Comparison of ENCODE assay signal across 9 mouse cellular contexts in genomic region chr5:130173012-130173411, GRCm38 (mm10). TPM values are rescaled to one million over a fixed set of nuclear protein-coding genes. Genes with fewer than 3 reads are reported as not detected.
A peak's percentile ranks its signal among the peaks of the same experiment; 100 is the strongest.
DNase-seq lines count a peak whose midpoint lies in the region; ATAC-seq and TF ChIP-seq lines count a peak whose summit lies in the region.
"Had no signal": no experiment of that assay in that cellular context is flagged by ENCODE, and none has a peak within 500 bp of the region (broad histone marks: within the 10 kb centered on the region; RNA-seq: fewer than 3 reads in every experiment).

No protein-coding gene starts in this region.

- no peak for DNase-seq in kidney, adult 2 months
- DNase-seq in kidney, adult 11 months: no peak
- no peak for DNase-seq in embryonic facial prominence, embryonic 10.5 days (ENCODE audit: low spot score)
- DNase-seq in thymus, postnatal 10 days (ENCODE audit: low spot score in 2 of 2): no peak
- DNase-seq in adrenal gland, postnatal 4 days (ENCODE audit: low spot score in 2 of 2): no peak
- DNase-seq in cerebellum, postnatal 14 days: no peak
- DNase-seq: cerebellum, postnatal 10 days had no signal

- ATAC-seq in intestine, embryonic 15.5 days: no peak
- ATAC-seq in midbrain, embryonic 15.5 days (replicated peaks): no peak

- H3K27me3 ChIP-seq in kidney, adult 2 months (replicated peaks; ENCODE audit: control insufficient read depth, insufficient read depth, low read length): no peaks in the 10 kb centered on the region
- no peaks in the 10 kb centered on the region for H3K27me3 ChIP-seq in embryonic facial prominence, embryonic 10.5 days (replicated peaks; ENCODE audit: low read depth, poor library complexity, severe bottlenecking)
- H3K27me3 ChIP-seq in intestine, embryonic 15.5 days (replicated peaks): no peaks in the 10 kb centered on the region
- no peaks in the 10 kb centered on the region for H3K27me3 ChIP-seq in midbrain, embryonic 15.5 days (replicated peaks)

- H3K4me3 ChIP-seq in kidney, adult 2 months (ENCODE audit: insufficient read depth, low read depth, low read length): 0 out of 2 replicates have a peak overlapping the region, but pooled peaks have one; percentile 69
- peak overlapping the region; percentile 96 for H3K4me3 ChIP-seq in embryonic facial prominence, embryonic 10.5 days
- no peak overlapping the region; the same call in 1 of the 2 replicates for H3K4me3 ChIP-seq in intestine, embryonic 15.5 days (replicated peaks)
- peak overlapping the region; percentile 94 for H3K4me3 ChIP-seq in midbrain, embryonic 15.5 days

- no peak for TF ChIP-seq POLR2A in kidney, adult 2 months (IDR thresholded peaks at IDR 0.05; ENCODE audit: low read depth, low read length)

- H3K27ac ChIP-seq in kidney, adult 2 months (ENCODE audit: insufficient read depth, low read depth, low read length): no peak overlapping the region
- no peak overlapping the region for H3K27ac ChIP-seq in embryonic facial prominence, embryonic 10.5 days (replicated peaks)
- H3K27ac ChIP-seq in intestine, embryonic 15.5 days: no peak overlapping the region
- no peak overlapping the region for H3K27ac ChIP-seq in midbrain, embryonic 15.5 days

- peaks cover 15% of the 10 kb centered on the region for H3K4me1 ChIP-seq in kidney, adult 2 months (ENCODE audit: control insufficient read depth, insufficient read depth, low read length)
- H3K4me1 ChIP-seq in embryonic facial prominence, embryonic 10.5 days: peaks cover 30% of the 10 kb centered on the region
- H3K4me1 ChIP-seq in intestine, embryonic 15.5 days (replicated peaks): peaks cover 8% of the 10 kb centered on the region; the same call in 1 of the 2 replicates
- H3K4me1 ChIP-seq in midbrain, embryonic 15.5 days: peaks cover 27% of the 10 kb centered on the region

- WGBS in kidney, adult 2 months: 90% methylated on average over 4 of the region's 4 CpGs
- 90% methylated on average over 4 of the region's 4 CpGs for WGBS in embryonic facial prominence, embryonic 10.5 days
- WGBS in intestine, embryonic 15.5 days: 80% methylated on average over 4 of the region's 4 CpGs
- WGBS in midbrain, embryonic 15.5 days: 96% methylated on average over 4 of the region's 4 CpGs

- H3K4me2 ChIP-seq in intestine, embryonic 15.5 days (replicated peaks): peak overlapping the region; percentile 68
- peak overlapping the region; percentile 76 for H3K4me2 ChIP-seq in midbrain, embryonic 15.5 days

- H3K9me3 ChIP-seq in embryonic facial prominence, embryonic 10.5 days: no peaks in the 10 kb centered on the region
- H3K9me3 ChIP-seq in intestine, embryonic 15.5 days: no peaks in the 10 kb centered on the region
- H3K9me3 ChIP-seq in midbrain, embryonic 15.5 days: no peaks in the 10 kb centered on the region

- no peak for TF ChIP-seq CTCF in kidney, adult 2 months (conservative IDR thresholded peaks at IDR 0.05; ENCODE audit: insufficient read depth, insufficient read length, low read depth, low read length)

- no peaks in the 10 kb centered on the region for H3K36me3 ChIP-seq in kidney, adult 2 months (ENCODE audit: control insufficient read depth, insufficient read depth, low read length)
- H3K36me3 ChIP-seq in embryonic facial prominence, embryonic 10.5 days (replicated peaks): no peaks in the 10 kb centered on the region
- no peaks in the 10 kb centered on the region for H3K36me3 ChIP-seq in intestine, embryonic 15.5 days
- H3K36me3 ChIP-seq in midbrain, embryonic 15.5 days (replicated peaks): no peaks in the 10 kb centered on the region

- H3K9ac ChIP-seq in intestine, embryonic 15.5 days: no peak overlapping the region
- H3K9ac ChIP-seq in midbrain, embryonic 15.5 days: peak overlapping the region; percentile 80; the same call in 1 of the 2 replicates

RNA-seq across cellular contexts. Expression of gene Rabgef1, which starts 1.4 kb away (rescaled TPM):
- polyA plus RNA-seq in kidney, adult 2 months (2012; rRNA removed): 18.4 and 20.9 TPM in 2 replicates
- 26.2 and 27.2 TPM in 2 replicates for polyA plus RNA-seq in embryonic facial prominence, embryonic 10.5 days (2016; fragmentation: Nextera tagmentation; extraction: Ambion mirVana)
- polyA plus RNA-seq in intestine, embryonic 15.5 days (2015; fragmentation: Nextera tagmentation; extraction: Ambion mirVana): 22.3 and 26.8 TPM in 2 replicates
- 41.1 and 46.4 TPM in 2 replicates for polyA plus RNA-seq in midbrain, embryonic 15.5 days (2015; fragmentation: Nextera tagmentation; extraction: Ambion mirVana)
- total RNA-seq in adrenal gland, postnatal 4 days (2021): 10 to 100 TPM; 36.5 to 43.2 TPM

RNA-seq across cellular contexts. Expression of gene Kctd7, which starts 28.4 kb away (rescaled TPM):
- polyA plus RNA-seq in kidney, adult 2 months (2012; rRNA removed): 2.4 and 4.3 TPM in 2 replicates
- polyA plus RNA-seq in embryonic facial prominence, embryonic 10.5 days (2016; fragmentation: Nextera tagmentation; extraction: Ambion mirVana): 4.7 and 5.1 TPM in 2 replicates
- polyA plus RNA-seq in intestine, embryonic 15.5 days (2015; fragmentation: Nextera tagmentation; extraction: Ambion mirVana): 3.8 and 3.9 TPM in 2 replicates
- 18.0 and 19.9 TPM in 2 replicates for polyA plus RNA-seq in midbrain, embryonic 15.5 days (2015; fragmentation: Nextera tagmentation; extraction: Ambion mirVana)
- total RNA-seq in adrenal gland, postnatal 4 days (2021): 1 to 10 TPM; 7.8 to 9.4 TPM

RNA-seq across cellular contexts. Expression of gene Tmem248, which starts 43.9 kb away (rescaled TPM):
- 29.2 and 30.9 TPM in 2 replicates for polyA plus RNA-seq in kidney, adult 2 months (2012; rRNA removed)
- 37.7 and 39.1 TPM in 2 replicates for polyA plus RNA-seq in embryonic facial prominence, embryonic 10.5 days (2016; fragmentation: Nextera tagmentation; extraction: Ambion mirVana)
- polyA plus RNA-seq in intestine, embryonic 15.5 days (2015; fragmentation: Nextera tagmentation; extraction: Ambion mirVana): 38.9 and 40.2 TPM in 2 replicates
- 26.2 and 27.6 TPM in 2 replicates for polyA plus RNA-seq in midbrain, embryonic 15.5 days (2015; fragmentation: Nextera tagmentation; extraction: Ambion mirVana)
- total RNA-seq in adrenal gland, postnatal 4 days (2021): 10 to 100 TPM; 56.0 to 61.9 TPM
